In the genomic region with DNA sequence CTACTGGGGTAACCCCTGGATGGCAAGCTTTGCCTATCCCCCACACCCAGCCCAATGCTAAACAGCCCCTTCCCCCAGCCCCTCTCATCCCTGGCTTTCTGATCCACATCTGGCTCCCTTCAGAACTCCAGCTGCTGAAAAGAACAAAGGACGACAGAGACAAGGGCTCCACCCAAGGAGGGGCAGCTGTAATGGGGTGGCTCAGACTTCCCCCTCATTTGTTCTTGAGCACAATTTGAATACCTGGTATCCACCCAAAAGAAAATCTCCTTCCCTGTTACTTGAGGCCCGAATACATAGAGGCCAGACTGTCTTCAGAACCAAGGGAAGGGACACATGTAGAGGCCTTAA, we compare ENCODE assay signal across 1 mouse cellular context.
TF ChIP-seq lines count a peak whose summit lies in the region.

No protein-coding gene starts in this region.

TF ChIP-seq in ES-E14, 5 proteins besides CTCF, POLR2A, EP300 and RAD21:
- TF ChIP-seq MAFK (IDR thresholded peaks at IDR 0.05; ENCODE audit: insufficient read depth, low read depth, low read length) (no peak), HCFC1 (IDR thresholded peaks at IDR 0.05; ENCODE audit: borderline replicate concordance, insufficient read depth, low read length) (no peak), ZNF384 (IDR thresholded peaks at IDR 0.05; ENCODE audit: low read depth, low read length) (no peak), CHD2 (IDR thresholded peaks at IDR 0.05; ENCODE audit: low read depth, low read length) (no peak), ZC3H11A (IDR thresholded peaks at IDR 0.05; ENCODE audit: borderline replicate concordance, low read depth, low read length) (no peak)
